ENCODE assay signal across 10 mouse cellular contexts in genomic region chr8:122678896-122679210, GRCm38 (mm10). TPM values are rescaled to one million over a fixed set of nuclear protein-coding genes. Genes with fewer than 3 reads are reported as not detected.
DNase-seq lines count a peak whose midpoint lies in the region; ATAC-seq and TF ChIP-seq lines count a peak whose summit lies in the region.
"Had no signal": no experiment of that assay in that cellular context is flagged by ENCODE, and none has a peak within 500 bp of the region (broad histone marks: within the 10 kb centered on the region; RNA-seq: fewer than 3 reads in every experiment).

No protein-coding gene starts in this region.

- H3K4me2 ChIP-seq in lung, embryonic 15.5 days = peak overlapping the region; percentile 99
- H3K4me2 ChIP-seq in forebrain, embryonic 11.5 days (ENCODE audit: low read depth, low read length, severe bottlenecking) = peak overlapping the region; percentile 95
- peak overlapping the region; percentile 97 for H3K4me2 ChIP-seq in limb, embryonic 13.5 days (replicated peaks)

- no peak for DNase-seq in lung, adult 18-20 months
- no peak for DNase-seq in forebrain, embryonic 11.5 days (ENCODE audit: low spot score)
- no peak for DNase-seq in frontal cortex, postnatal 14 days (ENCODE audit: low spot score in 2 of 2)
- no peak for DNase-seq in B cell, adult 2 months
- DNase-seq in adrenal gland, postnatal 14 days = no peak

- no peaks in the 10 kb centered on the region for H3K9me3 ChIP-seq in lung, embryonic 15.5 days
- H3K9me3 ChIP-seq in forebrain, embryonic 11.5 days (ENCODE audit: control insufficient read depth, low read length) = no peaks in the 10 kb centered on the region
- no peaks in the 10 kb centered on the region for H3K9me3 ChIP-seq in limb, embryonic 13.5 days

- peak overlapping the region; percentile 58; the same call in 1 of the 2 replicates for H3K9ac ChIP-seq in lung, embryonic 15.5 days
- no peak overlapping the region for H3K9ac ChIP-seq in forebrain, embryonic 11.5 days (ENCODE audit: low read length)
- H3K9ac ChIP-seq in limb, embryonic 13.5 days = peak overlapping the region; percentile 78; the same call in 1 of the 2 replicates

- ATAC-seq in lung, embryonic 15.5 days (ENCODE audit: borderline replicate concordance, extremely low read depth, low FRiP score, low TSS enrichment) = peak; percentile 56; the same call in 1 of the 2 replicates
- no peak for ATAC-seq in forebrain, embryonic 11.5 days (replicated peaks; ENCODE audit: low FRiP score)
- no peak for ATAC-seq in limb, embryonic 13.5 days (ENCODE audit: low FRiP score, low read depth)

- peaks cover 42% of the 10 kb centered on the region for H3K4me1 ChIP-seq in lung, embryonic 15.5 days
- peaks cover 4% of the 10 kb centered on the region; the same call in 1 of the 2 replicates for H3K4me1 ChIP-seq in forebrain, embryonic 11.5 days (replicated peaks; ENCODE audit: control insufficient read depth, insufficient read depth, low read length)
- peaks cover 49% of the 10 kb centered on the region for H3K4me1 ChIP-seq in limb, embryonic 13.5 days
- H3K4me1 ChIP-seq in olfactory bulb, adult 2 months (ENCODE audit: control insufficient read depth, insufficient read depth, low read length) = peaks cover 37% of the 10 kb centered on the region

- TF ChIP-seq POLR2A in olfactory bulb, adult 2 months (IDR thresholded peaks at IDR 0.05; ENCODE audit: insufficient read depth, low read depth, low read length) = no peak

- H3K4me3 ChIP-seq in lung, embryonic 15.5 days = peak overlapping the region; percentile 80
- peak overlapping the region; percentile 57 for H3K4me3 ChIP-seq in forebrain, embryonic 11.5 days (ENCODE audit: low read depth, low read length)
- H3K4me3 ChIP-seq in limb, embryonic 13.5 days = peak overlapping the region; percentile 75
- peak overlapping the region; percentile 84 for H3K4me3 ChIP-seq in olfactory bulb, adult 2 months (ENCODE audit: insufficient read depth, low read depth, low read length)

- H3K36me3 ChIP-seq in lung, embryonic 15.5 days = no peaks in the 10 kb centered on the region
- no peaks in the 10 kb centered on the region for H3K36me3 ChIP-seq in forebrain, embryonic 11.5 days (ENCODE audit: control insufficient read depth, insufficient read depth, low read length)
- no peaks in the 10 kb centered on the region for H3K36me3 ChIP-seq in limb, embryonic 13.5 days

- peaks cover 82% of the 10 kb centered on the region for H3K27me3 ChIP-seq in lung, embryonic 15.5 days
- peaks cover 60% of the 10 kb centered on the region for H3K27me3 ChIP-seq in forebrain, embryonic 11.5 days (ENCODE audit: control insufficient read depth, insufficient read depth, low read length)
- H3K27me3 ChIP-seq in limb, embryonic 13.5 days = peaks cover 68% of the 10 kb centered on the region

- WGBS in lung, embryonic 15.5 days = 1% methylated on average over 14 of the region's 14 CpGs
- WGBS in forebrain, embryonic 11.5 days = under 1% methylated on average over 14 of the region's 14 CpGs
- WGBS in limb, embryonic 13.5 days = under 1% methylated on average over 14 of the region's 14 CpGs
- 3% methylated on average over 14 of the region's 14 CpGs for WGBS in olfactory bulb, adult 2 months

- H3K27ac ChIP-seq in lung, embryonic 15.5 days = peak overlapping the region; percentile 86
- no peak overlapping the region for H3K27ac ChIP-seq in forebrain, embryonic 11.5 days (ENCODE audit: low read depth, low read length)
- H3K27ac ChIP-seq in limb, embryonic 13.5 days = no peak overlapping the region
- H3K27ac ChIP-seq in olfactory bulb, adult 2 months (ENCODE audit: insufficient read depth, low read depth, low read length) = no peak overlapping the region

- TF ChIP-seq CTCF in olfactory bulb, adult 2 months (IDR thresholded peaks at IDR 0.05; ENCODE audit: insufficient read depth, low read depth, low read length) = no peak

RNA-seq across cellular contexts. Expression of gene Cbfa2t3, which starts 20.1 kb away (rescaled TPM):
- polyA plus RNA-seq in lung, embryonic 15.5 days (2015; fragmentation: Nextera tagmentation; extraction: Ambion mirVana) = 4.8 and 5.4 TPM in 2 replicates
- 6.0 and 7.0 TPM in 2 replicates for polyA plus RNA-seq in forebrain, embryonic 11.5 days (2014; fragmentation: Nextera tagmentation; extraction: Ambion mirVana)
- polyA plus RNA-seq in limb, embryonic 13.5 days (2015; fragmentation: Nextera tagmentation; extraction: Ambion mirVana) = 4.3 and 4.8 TPM in 2 replicates
- polyA plus RNA-seq in olfactory bulb, adult 2 months (2012; ENCODE audit: insufficient read depth, insufficient read length, low replicate concordance, missing spikeins) = not detected in 2 replicates
- 13.6 and 14.9 TPM in 2 replicates for total RNA-seq in adrenal gland, postnatal 14 days (2021)

RNA-seq across cellular contexts. Expression of gene Pabpn1l, which starts 56.3 kb away (rescaled TPM):
- not detected in 2 replicates for polyA plus RNA-seq in lung, embryonic 15.5 days (2015; fragmentation: Nextera tagmentation; extraction: Ambion mirVana)
- not detected in 2 replicates for polyA plus RNA-seq in forebrain, embryonic 11.5 days (2014; fragmentation: Nextera tagmentation; extraction: Ambion mirVana)
- not detected in 2 replicates for polyA plus RNA-seq in limb, embryonic 13.5 days (2015; fragmentation: Nextera tagmentation; extraction: Ambion mirVana)
- polyA plus RNA-seq in olfactory bulb, adult 2 months (2012; ENCODE audit: insufficient read depth, insufficient read length, low replicate concordance, missing spikeins) = not detected in 2 replicates
- total RNA-seq in adrenal gland, postnatal 14 days (2021) = not detected in 2 replicates
- total RNA-seq: adrenal gland, postnatal 10 days; hematopoietic stem cell, adult 5-6 weeks had no signal
